Mouse (Mus musculus): Measurements from ENCODE around the gene Gm15517.

Gene Gm15517

GRCm38 (mm10) chr7:44309475-44310284, 48.4 kb downstream of the Gm15517 start, which contains the start of gene Shank1:
Gene Shank1 (plus strand): TSS chr7:44310253.
- DNase-seq (ENCODE audit: low read depth, low spot score): no peak

DNA sequence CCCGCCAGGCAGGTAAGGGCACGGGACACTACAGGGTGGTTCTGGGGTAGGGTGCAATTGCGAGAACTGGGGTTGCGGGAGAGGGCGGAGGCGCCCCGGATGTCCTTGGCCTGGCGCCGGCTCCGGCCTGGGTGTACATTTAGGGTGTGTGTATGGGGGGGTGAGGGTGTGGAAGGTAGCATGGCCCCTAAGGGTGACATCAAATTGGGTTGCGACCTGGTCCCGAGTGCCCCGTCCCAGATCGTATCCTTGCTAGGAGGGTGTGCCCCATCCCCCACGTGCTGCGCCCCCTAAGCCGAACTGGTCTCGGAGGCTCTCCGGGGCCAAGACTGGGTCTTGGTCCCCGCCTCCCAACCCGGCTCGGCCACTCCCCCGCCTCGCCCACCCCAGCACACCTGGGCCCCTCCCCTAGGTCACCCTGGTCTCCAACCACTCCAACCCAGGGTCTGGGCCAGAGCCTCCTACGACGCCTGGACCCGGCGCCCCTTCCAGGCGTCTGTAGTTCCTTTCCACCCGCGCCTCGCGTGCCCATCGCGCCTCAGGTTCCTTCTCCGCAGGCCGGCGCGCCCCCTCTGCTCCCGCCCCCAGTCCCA, 49.1 kb downstream of the Gm15517 start:
- no peak for DNase-seq (ENCODE audit: low read depth, low spot score)

DNA sequence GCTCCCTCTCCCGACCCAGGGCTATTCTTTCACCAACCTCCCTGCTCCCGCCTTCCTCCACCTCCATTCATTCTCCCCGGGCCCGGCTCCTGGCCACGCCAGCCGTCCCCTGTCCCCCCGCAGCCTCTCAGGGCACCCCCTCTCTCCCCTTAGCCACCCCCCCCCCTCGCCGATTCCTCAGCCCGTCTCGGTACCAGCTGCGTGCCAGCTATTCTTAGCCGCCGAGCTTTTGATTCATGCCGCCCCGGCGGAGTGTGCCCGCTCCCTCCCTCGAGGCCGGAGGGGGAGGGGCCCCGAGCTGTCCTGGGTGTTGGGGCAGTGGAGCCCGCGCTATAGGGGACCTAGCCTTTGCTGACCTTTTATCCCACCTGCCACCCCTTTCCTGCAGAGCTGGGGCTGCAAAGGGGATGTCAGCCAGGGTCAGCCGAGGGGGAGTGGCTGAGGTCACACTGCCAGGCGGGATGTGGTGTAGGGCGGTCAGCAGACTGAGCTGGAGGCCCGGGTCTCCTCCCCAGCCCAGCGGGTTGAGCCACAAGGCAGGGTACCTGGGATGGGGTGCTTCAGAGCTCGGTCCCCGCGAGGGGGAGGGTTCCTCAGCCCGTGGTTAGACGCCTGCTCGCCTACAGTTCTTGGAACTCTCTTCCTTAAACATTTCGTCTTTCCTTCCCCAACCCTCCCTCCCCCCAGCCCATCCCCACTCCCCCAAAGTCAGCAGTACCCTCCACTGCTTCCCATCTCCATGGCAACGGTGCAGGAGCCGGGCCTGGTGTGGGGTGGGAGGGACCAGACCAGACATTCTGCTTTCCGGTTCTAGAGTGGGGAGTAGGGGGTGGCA, 49.8 kb downstream of the Gm15517 start:
- no peak for DNase-seq (ENCODE audit: low read depth, low spot score)
